Mouse (Mus musculus) spleen, adult 18-20 months (tissue): ENCODE measurements around the gene Atxn3.
"Not testable (repeated sequence)": the region's sequence is repeated elsewhere in the genome, so short reads cannot be mapped to it uniquely, and the experiment has no call there.

ENCODE experiments used
- DNase-seq, 2 experiments: peaks; one replicate each; pipeline ENCODE4 v3.0.0; 2022; ENCODE audit warnings: mixed read lengths in 2 of 2

Gene Atxn3

DNA sequence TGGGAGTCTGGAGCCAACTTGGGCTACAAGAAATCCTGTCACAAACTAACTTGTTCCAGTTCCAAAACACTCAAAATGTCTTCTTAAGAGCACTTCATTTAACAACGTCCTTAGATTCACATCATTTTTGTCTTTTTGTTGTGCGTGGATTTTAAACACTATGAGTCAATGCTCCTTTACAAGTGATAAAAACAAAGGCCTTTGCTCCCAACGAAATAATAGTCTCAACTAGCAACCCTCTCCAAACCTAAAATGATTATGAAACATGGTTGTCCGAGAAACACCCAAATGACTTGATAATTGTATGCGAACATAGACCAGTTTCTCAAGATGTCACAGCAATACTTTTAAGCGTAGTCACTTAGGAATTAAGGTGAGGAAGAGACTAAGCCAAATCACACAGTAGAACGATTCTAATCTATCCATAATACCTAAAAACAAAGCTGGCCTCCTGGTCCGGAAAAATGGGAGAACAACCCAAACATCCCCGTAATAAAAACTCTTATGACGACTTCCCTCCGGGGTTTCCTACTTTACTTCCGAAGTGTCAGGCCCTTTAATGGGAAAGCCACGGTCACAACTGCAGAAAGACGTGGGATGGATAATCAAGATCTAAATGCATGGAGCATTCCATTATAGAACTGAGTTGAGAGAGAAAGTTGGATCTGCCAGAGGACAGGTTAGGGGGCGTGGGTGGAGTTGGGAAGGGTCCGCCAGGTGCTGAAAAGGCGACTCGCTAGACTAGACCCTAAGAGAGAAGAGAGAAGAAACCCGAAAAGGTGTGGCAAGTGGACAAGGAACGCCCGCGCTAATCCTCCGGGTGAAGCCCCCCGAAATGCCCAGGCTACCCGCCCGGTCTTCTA lies 736 bp downstream of the Atxn3 start:
- no peak for DNase-seq

DNA sequence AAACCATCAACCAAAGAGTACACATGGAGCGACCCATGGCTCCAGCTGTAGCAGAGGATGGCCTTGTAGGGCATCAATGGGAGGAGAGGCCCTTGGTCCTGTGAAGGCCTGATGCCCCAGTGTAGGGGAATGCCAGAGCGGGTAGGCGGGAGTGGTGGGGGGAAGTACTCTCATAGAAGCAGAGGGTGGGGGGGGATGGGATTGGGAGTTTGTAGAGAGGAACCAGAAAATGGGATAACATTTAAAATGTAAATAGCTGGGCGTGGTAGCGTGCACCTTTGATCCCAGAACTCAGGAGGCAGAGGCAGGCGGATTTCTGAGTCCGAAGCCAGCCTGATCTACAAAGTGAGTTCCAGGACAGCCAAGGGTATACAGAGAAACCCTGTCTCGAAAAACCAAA lies 2.2 kb downstream of the Atxn3 start:
- not testable (repeated sequence) for DNase-seq

DNA sequence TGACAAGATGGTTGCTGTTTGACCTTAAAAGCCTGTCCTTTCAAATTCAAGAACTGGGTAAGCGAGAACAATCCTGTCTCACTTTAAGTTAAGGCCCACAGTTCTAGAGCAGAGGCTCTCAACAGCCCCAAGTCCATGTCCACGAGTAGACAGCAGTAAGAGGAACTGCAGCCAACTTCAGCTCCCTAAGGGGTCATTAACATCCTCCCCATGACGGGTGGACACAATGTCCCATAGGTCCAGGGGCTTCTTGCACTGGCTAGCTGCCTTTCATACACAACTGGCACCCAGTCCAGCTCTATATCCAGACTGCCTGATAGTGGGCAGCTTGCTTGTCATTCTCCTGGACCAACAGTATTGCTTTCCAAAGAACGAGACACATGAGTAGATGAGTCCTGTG lies 9.2 kb downstream of the Atxn3 start:
- no peak for DNase-seq

DNA sequence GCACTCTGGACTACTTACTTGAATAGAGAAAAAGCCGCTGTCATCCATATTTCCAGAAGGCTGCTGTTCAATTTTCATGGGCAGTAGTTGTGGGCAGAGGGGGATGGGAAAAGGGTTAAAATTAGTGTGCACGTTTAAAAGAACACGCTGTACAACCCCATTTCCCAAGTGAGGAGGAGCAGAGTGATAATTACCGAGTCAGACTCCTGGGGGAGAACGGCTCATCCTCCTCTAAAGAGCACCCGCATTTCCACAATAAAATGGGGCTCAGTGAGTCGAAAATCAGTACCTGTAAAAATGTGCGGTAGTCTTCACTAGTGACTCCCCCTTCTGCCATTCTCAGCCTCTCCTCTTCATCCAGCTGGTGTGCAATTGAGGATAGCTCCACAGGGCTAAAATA lies 10.1 kb downstream of the Atxn3 start:
- DNase-seq = no peak

DNA sequence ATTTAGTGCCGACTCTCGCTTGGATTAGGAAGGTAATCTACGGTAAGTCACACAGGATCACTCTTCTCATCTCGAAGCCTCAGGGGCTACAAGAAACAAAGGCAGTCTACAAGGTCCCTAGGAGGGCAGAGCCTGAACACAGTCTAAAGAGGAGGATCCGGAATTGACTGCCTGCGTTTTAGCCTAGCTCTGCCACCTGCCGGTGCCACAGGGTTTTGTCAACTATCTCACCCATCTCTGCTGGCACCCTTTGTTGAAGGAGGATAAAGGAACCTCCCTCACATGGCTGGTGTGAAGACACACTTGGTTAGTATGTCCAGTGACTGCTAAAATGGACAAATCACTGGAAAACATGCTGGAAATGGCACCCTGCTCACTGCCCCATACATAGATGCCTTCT lies 20.5 kb downstream of the Atxn3 start:
- no peak for DNase-seq

DNA sequence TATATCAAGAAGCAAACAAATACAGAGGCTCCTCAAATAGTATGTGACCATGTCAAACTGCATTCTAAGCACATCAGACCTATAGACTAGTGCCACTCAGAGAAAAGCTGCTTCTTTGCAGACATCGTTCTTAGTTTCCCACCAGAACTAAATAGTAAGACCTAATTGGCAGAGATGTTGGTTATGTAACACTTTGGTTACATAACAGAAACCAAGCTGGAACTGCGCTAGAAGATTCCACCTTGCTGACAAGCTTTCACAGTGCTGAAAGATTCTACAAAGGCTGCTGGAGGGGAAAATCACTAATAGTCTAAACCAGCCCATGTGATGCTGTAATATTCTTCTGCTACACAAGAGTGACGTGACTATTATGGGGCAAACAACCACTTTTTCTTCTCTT lies 22.8 kb downstream of the Atxn3 start:
- no peak for DNase-seq

DNA sequence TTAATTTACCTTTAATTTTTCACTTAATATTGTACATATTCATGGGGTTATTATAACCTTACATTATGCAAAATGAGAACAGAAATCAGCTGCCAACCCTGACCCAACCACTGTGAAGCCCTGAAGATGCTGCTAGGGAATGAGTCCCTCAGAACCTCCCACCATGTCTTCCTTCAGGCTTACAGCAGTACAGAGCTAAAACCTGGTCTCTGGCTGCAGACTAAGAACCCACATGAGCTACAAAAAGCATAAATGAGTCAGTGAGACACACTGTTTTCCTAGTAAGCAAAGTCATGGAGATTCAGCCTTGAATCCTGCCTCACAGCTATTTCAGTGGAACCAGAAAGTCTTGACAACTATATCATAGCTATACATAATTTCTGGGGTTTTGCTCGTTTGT lies 29.6 kb downstream of the Atxn3 start:
- DNase-seq = no peak

DNA sequence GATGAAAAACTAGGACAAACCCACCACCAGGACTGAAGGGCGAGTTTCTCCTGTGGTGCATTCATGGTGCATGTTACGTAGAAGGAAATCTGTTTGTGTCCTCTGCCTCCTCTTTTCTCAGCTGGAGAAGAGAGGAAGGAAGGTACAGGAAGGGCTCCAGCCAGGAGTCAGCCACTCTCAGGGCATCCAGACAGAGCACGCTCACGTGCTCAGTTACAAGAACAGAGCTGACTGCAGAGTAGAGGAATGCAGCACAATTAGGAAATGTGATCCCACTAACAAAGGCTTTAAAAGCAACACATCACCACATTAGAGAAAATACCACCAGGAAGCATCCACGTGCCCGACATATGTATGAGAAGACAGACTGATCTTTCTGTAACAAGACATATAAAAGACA lies 35.7 kb downstream of the Atxn3 start:
- no peak for DNase-seq

DNA sequence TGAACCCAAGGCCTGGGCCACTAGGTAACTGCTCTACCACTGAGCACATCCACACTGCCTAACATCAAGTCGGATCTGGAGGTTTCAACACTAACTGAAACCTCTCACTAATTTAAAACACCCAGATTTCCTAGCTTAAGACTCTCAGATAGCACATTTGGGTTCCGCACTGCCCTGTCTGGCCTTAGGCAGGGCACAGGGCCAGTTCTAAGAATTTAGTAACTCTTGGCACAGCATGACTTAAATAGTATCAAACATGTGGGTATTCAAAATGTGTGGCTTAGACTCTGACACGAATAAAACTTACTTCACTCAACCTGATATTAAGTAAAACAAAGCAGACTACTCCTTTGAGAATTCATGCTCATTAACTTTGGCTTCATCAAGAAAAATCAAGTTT lies 38.2 kb downstream of the Atxn3 start:
- DNase-seq = no peak

DNA sequence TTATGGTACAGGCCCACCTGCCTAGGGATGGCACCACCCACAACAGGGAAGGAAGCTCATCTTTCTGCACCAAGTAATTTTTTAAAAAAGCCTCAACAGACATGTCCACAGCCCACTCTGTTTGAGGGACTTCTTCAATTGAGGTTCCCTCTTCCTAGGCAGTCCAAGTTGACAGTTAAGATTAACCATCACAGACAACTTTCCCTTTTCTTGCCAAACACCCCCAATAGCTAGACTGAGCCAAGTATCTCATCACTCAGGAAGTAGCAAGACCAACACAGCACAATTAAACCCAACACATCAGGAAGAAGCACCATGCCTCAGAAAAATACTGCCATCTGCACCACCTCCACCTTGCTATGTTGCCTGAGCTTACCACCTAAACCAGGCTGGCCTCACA lies 40.9 kb downstream of the Atxn3 start:
- DNase-seq = no peak

DNA sequence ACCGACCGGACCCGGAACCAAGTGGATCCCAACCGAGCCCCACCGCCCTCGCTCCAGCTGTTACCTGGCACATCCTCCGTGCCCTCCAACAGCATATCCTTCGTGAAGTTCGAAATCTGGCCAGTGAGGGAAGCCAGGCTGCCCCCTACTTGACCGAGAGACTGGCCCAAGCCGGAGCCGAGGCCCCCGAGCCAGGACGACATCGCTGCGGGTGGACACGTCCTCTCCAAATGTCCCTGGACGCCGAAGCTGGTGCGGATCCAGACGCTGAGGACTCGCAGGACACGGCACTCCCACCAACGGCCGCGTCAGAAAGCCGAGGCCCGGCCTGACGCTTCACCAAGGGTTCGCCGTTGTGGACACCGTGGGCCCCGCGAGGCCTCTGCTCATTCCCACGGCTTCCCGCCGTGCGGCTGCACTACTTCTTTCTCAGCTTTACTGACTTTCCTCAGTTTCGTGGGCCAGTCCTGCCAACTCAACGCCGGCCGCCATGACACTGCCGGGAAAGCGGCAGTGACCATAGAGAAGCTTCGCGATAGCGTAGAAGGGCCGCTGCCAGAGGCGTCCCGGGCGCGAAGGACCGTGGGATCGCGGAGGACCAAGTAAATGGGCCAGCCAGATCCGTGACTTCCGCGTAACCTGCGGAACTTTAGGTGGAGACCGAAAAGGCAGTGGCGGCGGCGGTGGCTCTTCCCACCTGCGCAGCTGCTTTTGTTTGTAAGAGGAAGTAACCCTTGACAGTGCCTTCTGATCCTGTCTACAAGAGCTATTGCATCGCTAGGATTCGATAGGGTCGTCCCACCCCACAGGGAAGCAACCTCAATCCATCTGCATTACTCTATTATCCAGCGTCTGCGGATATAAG lies 45.2 kb downstream of the Atxn3 start, which contains the start of gene Trip11:
Gene Trip11, minus strand, starts transcription at position 642 of the 865 bp plus-strand sequence.
- DNase-seq = peak; percentile 82 to 83

DNA sequence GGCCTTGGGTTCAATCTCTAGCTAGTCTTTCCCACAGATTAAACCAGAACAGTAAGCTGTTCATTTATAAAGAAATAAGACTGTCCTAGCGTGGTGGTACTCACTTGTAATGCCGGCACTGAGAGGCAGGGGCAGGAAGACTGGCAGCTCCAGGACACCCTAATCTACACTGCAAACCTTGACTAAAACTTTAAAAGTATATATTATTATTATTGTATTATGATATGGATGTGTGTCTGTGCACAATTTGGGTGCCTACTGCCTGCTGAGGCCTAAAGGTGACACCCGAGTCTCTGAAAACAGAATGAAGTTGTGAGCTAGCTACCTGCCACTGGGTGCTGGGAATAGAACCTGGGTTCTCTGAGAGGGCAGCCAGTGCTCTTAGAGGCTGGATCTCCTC lies 46.7 kb downstream of the Atxn3 start:
- DNase-seq = no peak

DNA sequence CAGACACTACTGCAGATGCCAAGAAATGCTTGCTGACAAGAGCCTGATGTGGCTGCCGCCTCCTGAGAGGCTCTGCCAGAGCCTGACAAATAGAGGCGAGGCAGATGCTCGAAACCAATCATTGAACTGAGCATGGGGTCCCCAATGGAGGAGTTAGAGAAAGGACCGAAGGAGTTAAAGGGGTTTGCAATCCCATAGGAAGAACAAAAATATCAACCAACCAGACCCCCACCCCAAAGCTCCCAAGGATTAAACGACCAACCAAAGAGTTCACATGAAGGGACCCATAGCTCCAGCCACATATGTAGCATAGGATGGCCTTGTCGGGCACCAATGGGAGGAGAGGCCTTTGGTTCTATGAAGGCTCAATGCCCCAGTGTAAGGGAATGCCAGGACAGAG lies 47.7 kb downstream of the Atxn3 start:
- no peak for DNase-seq

DNA sequence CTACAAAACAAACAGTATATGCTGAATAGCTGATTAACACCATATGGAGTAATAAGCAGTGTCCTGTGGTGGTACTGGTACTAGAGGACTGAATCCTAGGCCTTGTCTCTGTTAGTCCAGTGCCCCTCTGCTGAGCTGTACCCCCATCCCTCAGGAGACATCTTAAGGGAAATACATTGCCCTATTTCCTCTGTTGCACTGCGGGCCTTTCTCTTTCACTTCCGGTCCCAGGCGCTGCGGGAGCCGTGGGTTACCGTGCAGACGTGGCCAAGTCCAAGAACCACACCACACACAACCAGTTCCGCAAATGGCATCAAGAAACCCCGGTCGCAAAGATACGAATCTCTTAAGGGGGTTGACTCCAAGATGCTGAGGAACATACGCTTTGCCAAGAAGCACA lies 52.2 kb downstream of the Atxn3 start:
- DNase-seq = peak in 1 of 2 experiments; percentile 22

DNA sequence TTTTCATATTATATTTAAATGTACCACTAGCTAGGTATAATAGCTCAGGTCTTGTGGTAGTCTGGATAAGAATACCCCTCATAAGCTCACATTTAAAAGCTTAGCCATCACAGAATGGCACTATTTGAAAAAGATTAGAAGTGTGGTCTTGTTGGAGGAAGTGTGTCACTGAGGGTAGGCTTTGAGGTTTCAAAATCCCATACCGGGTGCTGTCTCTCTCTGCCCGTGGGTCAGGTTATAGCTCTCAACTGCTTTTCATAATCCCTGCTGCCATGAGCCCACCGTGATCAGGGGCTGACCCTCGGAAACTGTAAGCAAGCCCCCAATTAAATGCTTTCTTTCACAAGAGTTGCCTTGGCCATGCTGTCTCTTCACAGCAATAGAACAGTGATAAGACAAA lies 53.1 kb downstream of the Atxn3 start:
- DNase-seq = no peak

DNA sequence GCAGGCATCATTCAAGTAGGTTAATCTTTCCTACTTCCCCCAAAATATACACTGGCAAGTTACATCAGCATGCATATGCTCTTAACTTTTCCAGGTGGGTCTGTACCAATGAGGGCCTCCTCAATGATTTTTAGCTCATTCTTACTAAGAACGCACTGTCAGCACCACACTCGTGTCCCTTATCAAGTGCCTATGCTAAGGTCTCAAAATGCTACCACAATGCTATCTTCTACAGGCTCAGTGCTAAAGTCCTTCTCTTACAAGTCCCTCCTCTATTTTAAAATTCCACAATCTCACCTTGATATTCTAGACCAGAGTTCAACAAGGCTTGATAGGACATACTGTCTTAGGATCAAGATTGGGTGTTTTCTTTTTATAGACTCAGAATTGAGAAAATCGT lies 53.9 kb downstream of the Atxn3 start:
- no peak for DNase-seq

DNA sequence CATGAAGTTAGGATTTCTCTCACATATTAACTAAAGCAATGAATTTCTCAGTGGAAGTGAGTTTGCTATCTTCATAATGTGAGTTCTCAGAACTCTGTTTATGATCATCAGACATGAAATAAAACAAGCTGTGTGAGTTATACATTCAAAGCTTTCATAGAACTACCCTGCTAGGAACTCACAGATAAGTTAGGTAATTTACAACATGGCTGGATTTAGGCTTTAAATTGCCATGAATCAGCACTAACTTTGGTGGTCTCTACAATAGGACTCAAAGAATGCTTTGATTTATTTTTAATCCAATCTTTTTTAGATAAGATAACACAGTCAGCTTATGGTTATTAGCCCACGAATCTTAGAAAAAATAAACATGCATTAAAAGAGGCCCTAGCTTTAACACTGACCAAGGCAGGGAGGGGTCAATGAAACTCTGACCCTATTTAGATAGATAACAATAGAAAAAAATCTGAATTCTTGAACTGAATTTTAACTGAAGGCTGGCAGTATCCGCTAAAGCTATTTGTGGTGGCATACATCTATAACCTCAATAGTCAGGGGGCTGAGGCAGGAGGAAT lies 58.3 kb downstream of the Atxn3 start:
- no peak for DNase-seq

DNA sequence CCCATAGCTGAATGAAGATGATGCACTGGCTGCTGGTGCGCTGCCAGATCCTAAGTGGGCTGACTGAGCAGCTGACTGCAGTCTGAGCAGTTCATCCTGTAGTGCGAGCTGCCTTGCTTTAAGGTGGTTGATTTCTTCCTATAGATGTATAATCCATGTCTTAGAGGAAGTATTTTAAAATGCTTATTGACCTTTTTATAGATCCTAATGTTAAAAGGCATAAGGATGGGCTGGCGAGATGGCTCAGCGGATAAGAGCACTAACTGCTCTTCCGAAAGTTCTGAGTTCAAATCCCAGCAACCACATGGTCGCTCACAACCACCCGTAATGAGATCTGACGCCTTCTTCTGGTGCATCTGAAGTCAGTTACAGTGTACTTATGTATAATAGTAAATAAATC lies 59.1 kb downstream of the Atxn3 start:
- no peak for DNase-seq

DNA sequence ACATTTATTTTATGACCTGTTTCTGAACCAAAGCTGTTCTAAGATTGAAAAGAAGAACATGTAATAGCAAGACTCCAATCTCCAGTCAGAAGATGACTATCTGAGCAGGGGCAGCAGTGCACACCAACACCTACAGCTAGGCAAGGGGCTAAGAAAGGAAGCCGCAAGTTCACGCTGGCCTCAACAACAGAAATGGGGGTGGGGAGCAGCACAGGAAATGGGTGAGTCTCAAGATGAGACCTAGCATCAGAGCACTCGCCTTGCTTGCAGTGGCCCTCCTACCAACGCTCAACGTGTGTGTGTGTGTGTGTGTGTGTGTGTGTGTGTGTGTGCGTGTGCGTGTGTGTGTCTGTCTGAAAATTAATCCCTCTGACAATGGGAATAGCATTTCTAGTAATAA lies 60.9 kb downstream of the Atxn3 start:
- peak; percentile 7 to 19 for DNase-seq

DNA sequence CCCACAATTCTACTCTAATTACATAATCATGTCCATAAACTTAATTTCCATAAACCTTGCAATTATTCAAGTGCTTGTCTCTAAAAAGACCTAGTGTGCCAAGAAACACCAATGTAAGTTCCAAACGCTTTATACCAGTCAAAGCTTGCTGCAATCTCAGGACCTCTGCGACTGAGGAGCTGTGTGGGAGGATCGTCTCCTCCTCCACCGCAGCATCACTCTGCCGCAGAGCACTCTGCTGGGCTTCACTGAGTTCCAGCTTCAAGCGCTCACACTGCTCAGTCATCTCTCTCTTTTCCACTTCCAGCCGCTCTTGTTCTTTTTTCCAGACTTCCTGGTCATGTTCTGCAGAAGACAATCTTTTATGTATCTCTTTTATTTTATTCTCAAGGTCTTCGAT lies 64.8 kb downstream of the Atxn3 start:
- no peak for DNase-seq

DNA sequence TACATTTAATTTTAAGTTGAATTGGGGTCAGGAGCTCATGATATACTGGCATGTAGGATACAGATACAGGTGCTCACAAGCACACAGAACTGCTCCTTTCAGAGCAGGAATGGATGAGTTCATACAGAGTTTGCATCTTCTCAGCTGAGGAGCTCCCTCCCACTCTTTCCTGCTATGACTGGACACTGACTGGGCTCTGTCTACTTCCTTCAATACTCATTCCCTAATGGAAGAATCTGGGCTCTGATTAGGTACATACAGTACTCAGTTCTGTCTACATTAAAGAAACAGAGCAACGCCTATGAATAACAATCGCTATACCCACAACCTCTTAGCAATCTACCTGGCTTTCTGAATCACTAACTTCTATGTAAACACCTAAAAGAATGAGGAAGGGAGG lies 65.2 kb downstream of the Atxn3 start:
- DNase-seq = no peak

DNA sequence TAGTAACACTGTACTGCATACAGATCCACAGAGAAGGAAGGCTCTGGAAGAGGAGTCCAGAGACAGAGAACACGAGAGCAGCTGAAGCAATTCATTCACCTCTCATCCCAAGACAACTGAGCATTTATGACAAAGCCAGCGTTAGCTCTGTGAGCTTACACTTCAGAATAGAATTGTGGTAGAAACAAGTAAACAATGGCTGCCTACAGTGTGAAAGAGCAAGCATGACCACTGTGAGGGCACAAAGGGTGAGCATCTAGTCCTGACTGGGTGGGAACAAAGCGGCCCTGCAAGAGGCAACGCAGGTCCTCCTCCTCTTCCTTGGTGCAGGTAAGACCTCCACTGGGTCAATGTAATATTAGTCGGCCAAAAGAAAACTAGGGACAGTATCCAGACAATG lies 67.0 kb downstream of the Atxn3 start:
- no peak for DNase-seq

DNA sequence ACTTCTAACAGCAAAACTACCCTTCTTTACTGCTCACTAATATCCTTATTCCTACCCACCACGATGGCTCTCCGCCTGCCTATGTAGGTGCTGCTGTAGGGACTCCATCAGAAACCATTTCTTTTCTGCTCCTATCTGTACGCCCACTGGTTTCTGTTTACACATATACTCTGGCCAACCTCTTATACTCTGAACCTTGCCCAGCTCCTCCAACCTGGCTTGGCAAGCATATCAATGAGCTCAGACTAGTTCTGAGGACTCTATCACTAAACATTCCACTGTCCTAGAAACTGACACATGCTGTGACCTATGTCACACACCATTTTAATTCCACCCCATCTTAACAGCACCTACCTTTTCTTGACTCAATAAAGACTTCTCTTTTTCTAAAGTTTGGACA lies 68.7 kb downstream of the Atxn3 start:
- no peak for DNase-seq

DNA sequence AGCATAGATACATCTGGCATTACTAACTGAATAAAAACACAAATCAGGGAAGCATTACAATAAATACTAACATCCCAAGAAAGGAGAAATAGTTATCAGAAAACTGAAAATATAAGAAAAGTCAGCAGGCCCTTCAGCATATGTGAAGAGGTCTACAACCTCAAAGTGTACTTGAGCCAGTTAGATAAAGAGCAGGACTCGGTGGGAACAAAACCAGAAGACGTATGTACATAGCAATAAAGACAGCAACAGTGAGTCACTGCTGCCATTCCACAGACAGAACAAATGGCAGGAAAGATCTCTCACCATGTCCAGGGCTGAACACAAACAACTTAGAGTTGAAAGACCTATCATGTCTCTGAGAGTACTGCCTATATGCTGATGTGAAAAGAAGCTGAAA lies 69.7 kb downstream of the Atxn3 start:
- DNase-seq = no peak
